Comparison of ENCODE assay signal across 9 mouse cellular contexts in genomic region chr13:50418421-50418820, GRCm38 (mm10). TPM values are rescaled to one million over a fixed set of nuclear protein-coding genes. Genes with fewer than 3 reads are reported as not detected.
DNase-seq lines count a peak whose midpoint lies in the region; ATAC-seq and TF ChIP-seq lines count a peak whose summit lies in the region.
"Had no signal": no experiment of that assay in that cellular context is flagged by ENCODE, and none has a peak within 500 bp of the region (broad histone marks: within the 10 kb centered on the region; RNA-seq: fewer than 3 reads in every experiment).

No protein-coding gene starts in this region.

- no peaks in the 10 kb centered on the region for H3K27me3 ChIP-seq in heart, adult 2 months (ENCODE audit: control insufficient read depth, insufficient read depth, low read length)
- H3K27me3 ChIP-seq in CH12.LX (replicated peaks) = no peaks in the 10 kb centered on the region
- no peaks in the 10 kb centered on the region for H3K27me3 ChIP-seq in forebrain, embryonic 16.5 days (replicated peaks; ENCODE audit: control insufficient read depth, insufficient read depth, low read length)

- DNase-seq in heart, adult 2 months = no peak
- DNase-seq in heart, adult 18-20 months = no peak
- DNase-seq in CH12.LX (ENCODE audit: extremely low read depth) = peak; percentile 11
- no peak for DNase-seq in ovary, postnatal 36 days (ENCODE audit: low spot score)
- no peak for DNase-seq in layer of hippocampus, adult 9-11 months
- DNase-seq in kidney, postnatal 4 days = no peak

- H3K4me3 ChIP-seq in heart, adult 2 months = peak overlapping the region; percentile 66
- H3K4me3 ChIP-seq in CH12.LX (replicated peaks in 1 of 3; ENCODE audit: low read depth in 2 of 3, low read length in 2 of 3, poor library complexity in 1 of 3) (peak overlapping the region; percentile 75 to 87 (median 83)), macrophage (ENCODE audit: inconsistent target) (peak overlapping the region; percentile 77)
- peak overlapping the region; percentile 86 for H3K4me3 ChIP-seq in forebrain, embryonic 16.5 days (replicated peaks; ENCODE audit: low read length)

- dilution Hi-C loops in CH12.LX (cut with MboI; ENCODE audit: extremely low pct_ligation_motif_present, extremely low pct_unique_long_range_greater_than_20kb, low sequenced_read_pairs) = no loop called here

- 33% methylated on average over 3 of the region's 3 CpGs for WGBS in heart, adult 2 months
- WGBS in forebrain, embryonic 16.5 days = 37% methylated on average over 3 of the region's 3 CpGs
- WGBS in macrophage (ENCODE audit: missing documents) = 56% methylated on average over 3 of the region's 3 CpGs

- no peak for TF ChIP-seq POLR2A in heart, adult 2 months (IDR thresholded peaks at IDR 0.05; ENCODE audit: insufficient read depth, low read depth, low read length)
- no peak for TF ChIP-seq POLR2A in CH12.LX (IDR thresholded peaks at IDR 0.05; ENCODE audit: low read depth, low read length)

- intact Hi-C loops in heart, adult 2 months (cut with DNase I) = no loop called here

- no peak for TF ChIP-seq EP300 in heart, adult 2 months (IDR thresholded peaks at IDR 0.05; ENCODE audit: insufficient read depth, low read depth, low read length)
- no peak for TF ChIP-seq EP300 in CH12.LX (IDR thresholded peaks at IDR 0.05; ENCODE audit: low read length)

- H3K4me2 ChIP-seq in CH12.LX (ENCODE audit: insufficient read depth, low read depth, poor library complexity, severe bottlenecking) = peak overlapping the region; percentile 94
- peak overlapping the region; percentile 63 for H3K4me2 ChIP-seq in forebrain, embryonic 16.5 days (ENCODE audit: low read length)

- no peaks in the 10 kb centered on the region for H3K9me3 ChIP-seq in CH12.LX (replicated peaks; ENCODE audit: low read length)
- H3K9me3 ChIP-seq in forebrain, embryonic 16.5 days (ENCODE audit: control insufficient read depth, low read length) = no peaks in the 10 kb centered on the region

- no peaks in the 10 kb centered on the region for H3K36me3 ChIP-seq in heart, adult 2 months (ENCODE audit: control insufficient read depth, insufficient read depth, low read length)
- H3K36me3 ChIP-seq in CH12.LX (replicated peaks in 1 of 2; ENCODE audit: control insufficient read depth in 1 of 2, insufficient read depth in 1 of 2, low read length in 1 of 2) = peaks cover 12 to 32% of the 10 kb centered on the region in 2 experiments
- peaks cover 5% of the 10 kb centered on the region; the same call in 1 of the 2 replicates for H3K36me3 ChIP-seq in forebrain, embryonic 16.5 days (ENCODE audit: control insufficient read depth, insufficient read depth)
- H3K36me3 ChIP-seq in macrophage (ENCODE audit: inconsistent target) = peaks cover 40% of the 10 kb centered on the region
- H3K36me3 ChIP-seq: G1E had no signal

- peaks cover 4% of the 10 kb centered on the region for H3K4me1 ChIP-seq in heart, adult 2 months (ENCODE audit: control insufficient read depth, insufficient read depth, low read length)
- H3K4me1 ChIP-seq in CH12.LX (ENCODE audit: control insufficient read depth in 1 of 2, insufficient read depth in 2 of 2) = peaks cover 12 to 26% of the 10 kb centered on the region in 2 experiments; a peak in 3 of 4 replicates
- H3K4me1 ChIP-seq in forebrain, embryonic 16.5 days (replicated peaks; ENCODE audit: control insufficient read depth, insufficient read depth, low read length) = peaks cover 10% of the 10 kb centered on the region

- H3K9ac ChIP-seq in heart, adult 2 months (ENCODE audit: low read depth, low read length) = peak overlapping the region; percentile 39; the same call in 1 of the 2 replicates
- peak overlapping the region; percentile 78 for H3K9ac ChIP-seq in CH12.LX (ENCODE audit: insufficient read depth, low read depth)
- H3K9ac ChIP-seq in forebrain, embryonic 16.5 days (replicated peaks; ENCODE audit: low read depth, low read length) = peak overlapping the region; percentile 97

- ATAC-seq in forebrain, embryonic 16.5 days = peak; percentile 24; the same call in 1 of the 2 replicates

- no peaks in the 10 kb centered on the region for H3K79me2 ChIP-seq in heart, adult 2 months (replicated peaks; ENCODE audit: control insufficient read depth, insufficient read depth, low read length)
- H3K79me2 ChIP-seq in CH12.LX (replicated peaks; ENCODE audit: control insufficient read depth, extremely low read depth, insufficient read depth, poor library complexity, severe bottlenecking) (no peaks in the 10 kb centered on the region), macrophage (ENCODE audit: inconsistent target) (peaks cover 26% of the 10 kb centered on the region)

- TF ChIP-seq RAD21 in CH12.LX (IDR thresholded peaks at IDR 0.05; ENCODE audit: low read depth, low read length) = no peak

- H3K27ac ChIP-seq in heart, adult 2 months = no peak overlapping the region; the same call in 1 of the 2 replicates
- H3K27ac ChIP-seq in CH12.LX (ENCODE audit: insufficient read depth, low read depth) = no peak overlapping the region
- H3K27ac ChIP-seq in forebrain, embryonic 16.5 days (ENCODE audit: low read length) = no peak overlapping the region
- peak overlapping the region; percentile 58 for H3K27ac ChIP-seq in macrophage

- in situ Hi-C loops in CH12.LX (cut with MboI; ENCODE audit: low pct_ligation_motif_present, low pct_unique_long_range_greater_than_20kb, low sequenced_read_pairs) = no loop called here

- no peak for TF ChIP-seq CTCF in heart, adult 2 months (IDR thresholded peaks at IDR 0.05)
- TF ChIP-seq CTCF in CH12.LX (conservative IDR thresholded peaks at IDR 0.05 in 1 of 2, IDR thresholded peaks at IDR 0.05 in 1 of 2; ENCODE audit: low read depth in 2 of 2, low read length in 2 of 2) = no peak

TF ChIP-seq in CH12.LX, 34 proteins besides CTCF, POLR2A, EP300 and RAD21:
- no peak for TF ChIP-seq E2F4 (IDR thresholded peaks at IDR 0.05; ENCODE audit: insufficient replicate concordance, low read depth, low read length)
- no peak for TF ChIP-seq MAX (IDR thresholded peaks at IDR 0.05; ENCODE audit: low read length)
- no peak for TF ChIP-seq ZMIZ1 (IDR thresholded peaks at IDR 0.05; ENCODE audit: low read depth, low read length)

RNA-seq across cellular contexts. Expression of gene Fbxw17, which starts 0.8 kb away (rescaled TPM):
- total RNA-seq in heart, adult 2 months (2021) = 1 to 10 TPM; 3.5 to 4.5 TPM
- polyA plus RNA-seq in heart, adult 2 months (2012; rRNA removed) = 10.0 and 12.0 TPM in 2 replicates
- total RNA-seq in heart, adult 18-20 months (2021) = 1 to 10 TPM; 3.5 to 4.1 TPM
- total RNA-seq in CH12.LX (2012; rRNA removed) (15.1 and 15.4 TPM in 2 replicates), CH12.LX (2014; rRNA removed) (9.6 and 12.1 TPM in 2 replicates)
- polyA plus RNA-seq in CH12.LX (2012; ENCODE audit: insufficient read length, low read depth) (15.4 and 16.5 TPM in 2 replicates), macrophage (2018) (24.1 to 62.6 TPM (median 35.8 TPM) in 3 replicates)
- polyA plus RNA-seq in forebrain, embryonic 16.5 days (2015; fragmentation: Nextera tagmentation; extraction: Ambion mirVana) = 34.9 and 41.6 TPM in 2 replicates
- 100 to 1,000 TPM in 24 of 26 experiments, 10 to 100 TPM in 2; 93.2 to 697 (median 382) TPM for total RNA-seq in macrophage (2018; cell fraction: chromatin; rRNA removed)
- 10 to 100 TPM; 19.2 to 80.1 (median 36.6) TPM for total RNA-seq in macrophage (2018; cell fraction: cytosol; rRNA removed)
- total RNA-seq in macrophage (2018; cell fraction: nucleus; rRNA removed) = 100 to 1,000 TPM in 24 of 26 experiments, 10 to 100 TPM in 2; 94.2 to 416 (median 240) TPM
- polyA plus RNA-seq: G1E had no signal

RNA-seq across cellular contexts. Expression of gene Gm47429, which starts 25.3 kb away (rescaled TPM):
- total RNA-seq in heart, adult 2 months (2021) = not detected
- not detected in 2 replicates for polyA plus RNA-seq in heart, adult 2 months (2012; rRNA removed)
- total RNA-seq in heart, adult 18-20 months (2021) = not detected
- not detected in 2 replicates for total RNA-seq in CH12.LX (2012; rRNA removed)
- not detected in 2 replicates for total RNA-seq in CH12.LX (2014; rRNA removed)
- polyA plus RNA-seq in CH12.LX (2012; ENCODE audit: insufficient read length, low read depth) = not detected in 2 replicates
- not detected in 2 replicates for polyA plus RNA-seq in forebrain, embryonic 16.5 days (2015; fragmentation: Nextera tagmentation; extraction: Ambion mirVana)
- not detected for total RNA-seq in macrophage (2018; cell fraction: chromatin; rRNA removed)
- not detected for total RNA-seq in macrophage (2018; cell fraction: cytosol; rRNA removed)
- not detected for total RNA-seq in macrophage (2018; cell fraction: nucleus; rRNA removed)
- not detected in 3 replicates for polyA plus RNA-seq in macrophage (2018)
- total RNA-seq: G1E had no signal
- polyA plus RNA-seq: G1E had no signal

RNA-seq across cellular contexts. Expression of gene Nutm2, which starts 48.7 kb away (rescaled TPM):
- not detected for total RNA-seq in heart, adult 2 months (2021)
- not detected in 2 replicates for polyA plus RNA-seq in heart, adult 2 months (2012; rRNA removed)
- not detected for total RNA-seq in heart, adult 18-20 months (2021)
- total RNA-seq in CH12.LX (2012; rRNA removed) = not detected in 2 replicates
- not detected in 2 replicates for total RNA-seq in CH12.LX (2014; rRNA removed)
- not detected in 2 replicates for polyA plus RNA-seq in CH12.LX (2012; ENCODE audit: insufficient read length, low read depth)
- not detected in 2 replicates for polyA plus RNA-seq in forebrain, embryonic 16.5 days (2015; fragmentation: Nextera tagmentation; extraction: Ambion mirVana)
- total RNA-seq in macrophage (2018; cell fraction: chromatin; rRNA removed) = not detected
- not detected for total RNA-seq in macrophage (2018; cell fraction: cytosol; rRNA removed)
- total RNA-seq in macrophage (2018; cell fraction: nucleus; rRNA removed) = not detected
- polyA plus RNA-seq in macrophage (2018) = not detected in 3 replicates
- total RNA-seq: G1E had no signal
- polyA plus RNA-seq: G1E had no signal

Comparison
In these comparisons a context has a peak if more than half of its experiments do, and no peak if none do; other contexts are left out.
1. H3K9ac ChIP-seq: peak in every context shown above with its lines; median percentile 97 in forebrain, embryonic 16.5 days; 78 in CH12.LX; 39 in heart, adult 2 months.